Mouse (Mus musculus): ENCODE measurements around the gene Adora3. TPM values are rescaled to one million over a fixed set of nuclear protein-coding genes. Genes with fewer than 3 reads are reported as not detected.

Gene Adora3
- polyA plus RNA-seq, 1 experiment from 2014 or later, result 0.10 TPM

DNA sequence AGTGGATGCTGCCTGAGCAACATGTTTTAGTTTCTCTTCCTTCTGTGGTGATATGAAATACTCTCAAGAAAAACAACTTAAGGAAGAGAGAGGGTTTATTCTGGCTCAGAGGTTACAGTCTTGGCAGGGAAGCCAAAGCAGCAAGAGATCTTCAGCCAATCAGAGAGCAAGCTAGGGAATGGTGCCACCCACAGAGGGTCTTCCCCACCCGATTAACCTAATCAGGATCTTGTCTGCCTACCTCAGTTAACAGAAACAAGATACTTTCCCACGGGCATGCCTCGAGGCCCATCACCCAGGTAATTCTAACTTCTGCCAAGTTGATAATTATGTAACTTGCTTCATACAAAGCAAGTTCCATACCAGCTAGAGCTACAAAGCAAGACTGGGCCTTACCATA lies 9.8 kb downstream of the Adora3 start:
- 50% methylated on average over 3 of the region's 3 CpGs for WGBS (ENCODE audit: insufficient replicate concordance)

DNA sequence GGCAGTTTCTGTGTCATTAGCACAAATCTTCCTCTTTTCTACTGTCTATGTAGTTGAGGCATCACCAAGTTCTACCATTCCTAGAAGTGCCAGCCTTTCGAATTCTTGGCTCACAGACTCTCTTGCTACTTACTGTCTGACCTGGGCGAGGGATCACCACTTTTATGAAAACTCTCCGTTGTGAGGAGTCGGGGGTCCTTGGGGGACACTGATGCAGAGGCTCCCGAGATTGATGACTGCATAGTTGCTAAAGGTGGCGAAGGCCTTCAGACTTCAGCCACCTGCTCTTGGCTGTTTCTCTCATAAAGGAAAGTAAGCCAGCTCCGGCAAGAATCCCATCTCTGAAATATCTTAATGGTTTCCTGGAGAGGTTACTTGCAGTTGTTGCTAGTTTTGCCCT lies 11.4 kb downstream of the Adora3 start:
- H3K4me2 ChIP-seq, result no peak overlapping the region
- H3K27ac ChIP-seq (ENCODE audit: low read depth, low read length), result no peak overlapping the region
- no peaks in the 10 kb centered on the region for H3K9me3 ChIP-seq (replicated peaks; ENCODE audit: control insufficient read depth, low read length)
- no peak overlapping the region for H3K9ac ChIP-seq (ENCODE audit: low read depth, low read length)
- H3K4me1 ChIP-seq (ENCODE audit: control insufficient read depth, insufficient read depth, low read length), result no peaks in the 10 kb centered on the region
- ATAC-seq (replicated peaks; ENCODE audit: insufficient number of reproducible peaks, low FRiP score, low TSS enrichment), result no peak
- H3K4me3 ChIP-seq (ENCODE audit: low read depth, low read length), result no peak overlapping the region
- H3K36me3 ChIP-seq (ENCODE audit: control insufficient read depth, insufficient read depth, low read length), result no peaks in the 10 kb centered on the region
- 80% methylated on average over 7 of the region's 7 CpGs for WGBS (ENCODE audit: insufficient replicate concordance)
- peaks cover 7% of the 10 kb centered on the region for H3K27me3 ChIP-seq (ENCODE audit: control insufficient read depth, insufficient read depth, low read length)

More for the DNA sequence above, 9.8 kb downstream of the Adora3 start:
- H3K27me3 ChIP-seq (ENCODE audit: control insufficient read depth, insufficient read depth, low read length), result peaks cover 10% of the 10 kb centered on the region
- no peak overlapping the region for H3K4me3 ChIP-seq (ENCODE audit: low read depth, low read length)
- H3K9ac ChIP-seq (ENCODE audit: low read depth, low read length), result no peak overlapping the region
- no peaks in the 10 kb centered on the region for H3K36me3 ChIP-seq (ENCODE audit: control insufficient read depth, insufficient read depth, low read length)
- no peak overlapping the region for H3K27ac ChIP-seq (ENCODE audit: low read depth, low read length)
- no peak for ATAC-seq (replicated peaks; ENCODE audit: insufficient number of reproducible peaks, low FRiP score, low TSS enrichment)
- H3K4me2 ChIP-seq, result no peak overlapping the region
- H3K4me1 ChIP-seq (ENCODE audit: control insufficient read depth, insufficient read depth, low read length), result no peaks in the 10 kb centered on the region
- no peaks in the 10 kb centered on the region for H3K9me3 ChIP-seq (replicated peaks; ENCODE audit: control insufficient read depth, low read length)

- Histone ChIP-seq H3K9me3 (replicated peaks; ENCODE audit: control insufficient read depth, low read length) (no peaks in the 10 kb centered on the region), H3K4me3 (ENCODE audit: low read depth, low read length) (no peak overlapping the region), H3K9ac (ENCODE audit: low read depth, low read length) (no peak overlapping the region), H3K4me1 (ENCODE audit: control insufficient read depth, insufficient read depth, low read length) (no peaks in the 10 kb centered on the region), H3K36me3 (ENCODE audit: control insufficient read depth, insufficient read depth, low read length) (no peaks in the 10 kb centered on the region), H3K27me3 (ENCODE audit: control insufficient read depth, insufficient read depth, low read length) (peaks cover 5% of the 10 kb centered on the region), H3K27ac (ENCODE audit: low read depth, low read length) (no peak overlapping the region), H3K4me2 (no peak overlapping the region)
- ATAC-seq (replicated peaks; ENCODE audit: insufficient number of reproducible peaks, low FRiP score, low TSS enrichment), result no peak
- 84% methylated on average over 2 of the region's 2 CpGs for WGBS (ENCODE audit: insufficient replicate concordance)
Measured at GRCm38 (mm10) chr3:105883111-105883510, 12.5 kb downstream of the Adora3 start.

DNA sequence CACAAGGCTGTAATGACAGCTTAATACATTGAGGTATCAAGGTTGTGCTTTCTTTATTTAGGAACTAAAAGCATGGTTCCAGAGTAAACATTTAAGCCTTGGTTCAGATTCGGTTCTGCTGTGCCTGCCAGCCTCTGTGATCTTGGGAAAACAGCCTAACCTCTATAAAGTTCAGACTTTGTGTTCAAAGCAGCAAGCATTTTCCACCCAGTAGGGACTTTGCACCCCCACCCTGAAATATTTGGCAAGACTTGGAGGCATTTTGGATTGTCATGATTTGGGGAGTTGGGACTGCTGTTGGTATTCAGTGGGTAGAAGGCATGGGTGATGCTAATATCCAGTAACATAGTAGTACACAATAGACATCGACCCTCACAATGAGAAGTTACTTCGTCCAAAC lies 18.3 kb downstream of the Adora3 start:
- Histone ChIP-seq H3K9ac (ENCODE audit: low read depth, low read length) (no peak overlapping the region), H3K9me3 (replicated peaks; ENCODE audit: control insufficient read depth, low read length) (no peaks in the 10 kb centered on the region), H3K4me2 (no peak overlapping the region), H3K27ac (ENCODE audit: low read depth, low read length) (no peak overlapping the region), H3K4me1 (ENCODE audit: control insufficient read depth, insufficient read depth, low read length) (peaks cover 16% of the 10 kb centered on the region), H3K27me3 (ENCODE audit: control insufficient read depth, insufficient read depth, low read length) (no peaks in the 10 kb centered on the region), H3K36me3 (ENCODE audit: control insufficient read depth, insufficient read depth, low read length) (no peaks in the 10 kb centered on the region), H3K4me3 (ENCODE audit: low read depth, low read length) (no peak overlapping the region)
- 76% methylated on average over 3 of the region's 3 CpGs for WGBS (ENCODE audit: insufficient replicate concordance)
- ATAC-seq (replicated peaks; ENCODE audit: insufficient number of reproducible peaks, low FRiP score, low TSS enrichment), result no peak

DNA sequence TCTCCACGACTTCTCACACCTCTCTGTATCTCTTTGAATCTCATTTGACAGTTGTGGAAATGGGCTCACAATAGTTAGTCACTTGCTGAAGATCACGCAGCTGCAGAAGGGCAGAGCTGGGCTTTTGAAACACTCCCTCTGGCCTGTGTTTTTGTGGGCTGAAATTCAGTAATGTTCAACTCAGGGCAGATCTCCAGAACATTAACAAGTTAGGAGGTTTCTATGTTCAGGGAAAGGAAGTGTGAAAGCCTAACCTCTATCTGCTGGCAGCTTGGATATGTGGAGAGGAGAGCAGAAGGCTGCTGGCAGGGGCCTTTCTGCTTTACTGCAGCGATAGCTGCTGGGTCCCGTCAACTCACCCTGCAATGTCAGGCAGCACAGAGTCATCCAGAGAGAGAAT lies 19.6 kb downstream of the Adora3 start:
- WGBS (ENCODE audit: insufficient replicate concordance), result 54% methylated on average over 4 of the region's 4 CpGs
- no peak overlapping the region for H3K27ac ChIP-seq (ENCODE audit: low read depth, low read length)

GRCm38 (mm10) chr3:105891141-105891540 lies 20.5 kb downstream of the Adora3 start:
- Histone ChIP-seq H3K4me3 (ENCODE audit: low read depth, low read length) (no peak overlapping the region), H3K27me3 (ENCODE audit: control insufficient read depth, insufficient read depth, low read length) (no peaks in the 10 kb centered on the region), H3K4me2 (no peak overlapping the region), H3K9ac (ENCODE audit: low read depth, low read length) (no peak overlapping the region), H3K27ac (ENCODE audit: low read depth, low read length) (no peak overlapping the region), H3K36me3 (ENCODE audit: control insufficient read depth, insufficient read depth, low read length) (no peaks in the 10 kb centered on the region), H3K4me1 (ENCODE audit: control insufficient read depth, insufficient read depth, low read length) (peaks cover 28% of the 10 kb centered on the region), H3K9me3 (replicated peaks; ENCODE audit: control insufficient read depth, low read length) (no peaks in the 10 kb centered on the region)
- WGBS (ENCODE audit: insufficient replicate concordance), result 53% methylated on average over 3 of the region's 3 CpGs
- ATAC-seq (replicated peaks; ENCODE audit: insufficient number of reproducible peaks, low FRiP score, low TSS enrichment), result no peak

More for the DNA sequence above, 19.6 kb downstream of the Adora3 start:
- Histone ChIP-seq H3K4me3 (ENCODE audit: low read depth, low read length) (no peak overlapping the region), H3K9me3 (replicated peaks; ENCODE audit: control insufficient read depth, low read length) (no peaks in the 10 kb centered on the region), H3K4me2 (no peak overlapping the region), H3K36me3 (ENCODE audit: control insufficient read depth, insufficient read depth, low read length) (no peaks in the 10 kb centered on the region), H3K27me3 (ENCODE audit: control insufficient read depth, insufficient read depth, low read length) (no peaks in the 10 kb centered on the region), H3K9ac (ENCODE audit: low read depth, low read length) (no peak overlapping the region), H3K4me1 (ENCODE audit: control insufficient read depth, insufficient read depth, low read length) (peaks cover 28% of the 10 kb centered on the region)
- no peak for ATAC-seq (replicated peaks; ENCODE audit: insufficient number of reproducible peaks, low FRiP score, low TSS enrichment)

GRCm38 (mm10) chr3:105891760-105892571 lies 21.3 kb downstream of the Adora3 start:
- no peaks in the 10 kb centered on the region for H3K36me3 ChIP-seq (ENCODE audit: control insufficient read depth, insufficient read depth, low read length)
- no peaks in the 10 kb centered on the region for H3K9me3 ChIP-seq (replicated peaks; ENCODE audit: control insufficient read depth, low read length)
- ATAC-seq (replicated peaks; ENCODE audit: insufficient number of reproducible peaks, low FRiP score, low TSS enrichment), result no peak
- H3K4me3 ChIP-seq (ENCODE audit: low read depth, low read length), result no peak overlapping the region
- WGBS (ENCODE audit: insufficient replicate concordance), result 66% methylated on average over 10 of the region's 10 CpGs
- H3K27ac ChIP-seq (ENCODE audit: low read depth, low read length), result no peak overlapping the region
- H3K9ac ChIP-seq (ENCODE audit: low read depth, low read length), result no peak overlapping the region
- no peak overlapping the region for H3K4me2 ChIP-seq
- H3K27me3 ChIP-seq (ENCODE audit: control insufficient read depth, insufficient read depth, low read length), result no peaks in the 10 kb centered on the region
- peaks cover 28% of the 10 kb centered on the region for H3K4me1 ChIP-seq (ENCODE audit: control insufficient read depth, insufficient read depth, low read length)

- Histone ChIP-seq H3K4me1 (ENCODE audit: control insufficient read depth, insufficient read depth, low read length) (peaks cover 28% of the 10 kb centered on the region), H3K4me3 (ENCODE audit: low read depth, low read length) (no peak overlapping the region), H3K9me3 (replicated peaks; ENCODE audit: control insufficient read depth, low read length) (no peaks in the 10 kb centered on the region), H3K9ac (ENCODE audit: low read depth, low read length) (no peak overlapping the region), H3K36me3 (ENCODE audit: control insufficient read depth, insufficient read depth, low read length) (no peaks in the 10 kb centered on the region), H3K27ac (ENCODE audit: low read depth, low read length) (no peak overlapping the region), H3K27me3 (ENCODE audit: control insufficient read depth, insufficient read depth, low read length) (no peaks in the 10 kb centered on the region), H3K4me2 (no peak overlapping the region)
- WGBS (ENCODE audit: insufficient replicate concordance), result 66% methylated on average over 19 of the region's 19 CpGs
- ATAC-seq (replicated peaks; ENCODE audit: insufficient number of reproducible peaks, low FRiP score, low TSS enrichment), result no peak
Measured at GRCm38 (mm10) chr3:105892572-105893495, 22.2 kb downstream of the Adora3 start.

Data from heart, embryonic 11.5 days (tissue).